Mouse (Mus musculus) lung, embryonic 16.5 days (tissue): ENCODE results near the gene Foxa3. TPM values are rescaled to one million over a fixed set of nuclear protein-coding genes. Genes with fewer than 3 reads are reported as not detected.

Source experiments
- ATAC-seq: fragments of 200-750 bp; cut with Nextera tagmentation; 2 replicates; pipeline ENCODE4 v1.8.0; 2017; ENCODE audit warnings: low read depth, mild to moderate bottlenecking, moderate library complexity
- H3K27ac ChIP-seq: fragments of 300-500 bp; sonication (generic); 2 replicates; pipeline ENCODE4 v1.5.1; 2014; ENCODE audit warnings: mild to moderate bottlenecking, control low read depth, low read length
- H3K27me3 ChIP-seq: fragments of 300-500 bp; sonication (generic); 2 replicates; pipeline ENCODE4 v1.6.1; 2014; ENCODE audit warnings: low read depth, low read length, mixed read lengths; ENCODE audit not compliant: control insufficient read depth, insufficient read depth
- H3K36me3 ChIP-seq: fragments of 300-500 bp; sonication (generic); 2 replicates; pipeline ENCODE4 v1.6.1; 2014; ENCODE audit warnings: low read length; ENCODE audit not compliant: control insufficient read depth, insufficient read depth
- H3K4me1 ChIP-seq: fragments of 300-500 bp; sonication (generic); replicated peaks from 2 replicates; pipeline ENCODE4 v1.6.1; 2014; ENCODE audit warnings: low read length, mixed read lengths; ENCODE audit not compliant: control insufficient read depth, insufficient read depth
- H3K4me2 ChIP-seq: fragments of 300-500 bp; sonication (generic); 2 replicates; pipeline ENCODE4 v1.6.1; 2014; ENCODE audit warnings: low read depth, low read length, control low read depth
- H3K4me3 ChIP-seq: fragments of 300-500 bp; sonication (generic); 2 replicates; pipeline ENCODE4 v1.5.1; 2014; ENCODE audit warnings: mild to moderate bottlenecking, low read length, control low read depth
- H3K9ac ChIP-seq: fragments of 300-500 bp; sonication (generic); 2 replicates; pipeline ENCODE4 v1.6.1; 2014; ENCODE audit warnings: low read length, control low read depth
- H3K9me3 ChIP-seq: fragments of 300-500 bp; sonication (generic); 2 replicates; pipeline ENCODE4 v1.6.1; 2016; ENCODE audit warnings: low read length; ENCODE audit not compliant: control insufficient read depth
- WGBS: fragments of 180-500 bp; shearing (Covaris S2); extraction: QIAGEN DNeasy Blood & Tissue Kit; methylation state at CpG from one replicate; pipeline ENCODE4 v1.1.7; 2014; 5-methylcytosine and 5-hydroxymethylcytosine counted together
- polyA plus RNA-seq: library from polyadenylated mRNA; unstranded; fragments of >200 nt; fragmentation: Nextera tagmentation; extraction: Ambion mirVana; gene quantifications from 2 replicates; pipeline ENCODE4 v1.2.1, GENCODE M21; 2015

Foxa3 gene
- polyA plus RNA-seq, 1 experiment from 2014 or later: 2.3 TPM

DNA sequence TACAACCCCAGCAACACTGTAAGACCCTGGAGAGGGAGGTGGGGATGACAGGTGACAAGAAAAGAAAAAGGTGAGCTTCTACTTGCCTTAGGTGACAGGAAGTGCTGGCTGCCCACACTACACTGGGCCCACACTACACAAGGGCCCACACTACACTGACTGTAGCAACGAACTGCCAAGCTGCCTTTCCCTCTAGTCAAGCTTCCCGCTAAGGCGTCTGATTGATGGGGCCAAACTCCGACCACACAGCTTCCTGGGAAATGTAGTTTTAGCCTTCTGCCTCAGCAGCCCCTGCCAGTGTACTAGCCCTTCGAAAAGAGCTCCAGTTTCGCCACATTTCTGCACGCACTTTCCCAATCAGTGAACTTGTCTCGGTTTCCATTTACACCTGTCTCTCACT, 55.7 kb downstream of the Foxa3 start:
- peaks cover 31% of the 10 kb centered on the region for H3K27me3 ChIP-seq
- 6% methylated on average over 8 of the region's 8 CpGs for WGBS
- no peak overlapping the region for H3K4me3 ChIP-seq
- H3K4me2 ChIP-seq: no peak overlapping the region
- H3K36me3 ChIP-seq: no peaks in the 10 kb centered on the region
- no peak overlapping the region for H3K27ac ChIP-seq
- H3K9ac ChIP-seq: no peak overlapping the region
- no peak; the same call in 1 of the 2 replicates for ATAC-seq
- no peaks in the 10 kb centered on the region for H3K9me3 ChIP-seq
- H3K4me1 ChIP-seq: 0 out of 2 replicates have a peak, but pooled peaks cover 4% of the 10 kb centered on the region

DNA sequence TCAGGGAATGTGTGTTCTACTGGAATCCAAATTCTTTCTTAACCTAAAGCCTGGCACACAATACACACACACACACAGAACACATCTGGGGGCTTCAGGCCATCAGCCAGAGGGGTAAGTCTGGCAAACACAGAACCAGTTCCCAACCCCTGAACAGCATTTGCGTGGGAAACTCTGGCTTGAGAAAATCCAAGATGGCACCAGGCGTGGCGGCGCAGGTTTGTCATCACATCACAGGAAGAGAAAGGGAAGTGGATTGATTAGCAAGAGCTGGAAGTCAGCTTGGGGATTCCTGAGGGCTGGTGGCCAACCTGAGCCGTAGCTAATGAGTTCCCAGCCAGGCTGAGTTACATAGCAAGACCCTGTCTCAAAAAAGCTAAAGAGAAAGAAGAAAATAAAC, 58.0 kb downstream of the Foxa3 start:
- H3K27me3 ChIP-seq: peaks cover 52% of the 10 kb centered on the region
- WGBS: 76% methylated on average over 5 of the region's 5 CpGs
- H3K4me1 ChIP-seq: 0 out of 2 replicates have a peak, but pooled peaks cover 9% of the 10 kb centered on the region
- no peak overlapping the region for H3K4me2 ChIP-seq
- no peak overlapping the region for H3K9ac ChIP-seq
- no peaks in the 10 kb centered on the region for H3K9me3 ChIP-seq
- no peaks in the 10 kb centered on the region for H3K36me3 ChIP-seq
- H3K4me3 ChIP-seq: no peak overlapping the region
- no peak for ATAC-seq
- H3K27ac ChIP-seq: no peak overlapping the region

DNA sequence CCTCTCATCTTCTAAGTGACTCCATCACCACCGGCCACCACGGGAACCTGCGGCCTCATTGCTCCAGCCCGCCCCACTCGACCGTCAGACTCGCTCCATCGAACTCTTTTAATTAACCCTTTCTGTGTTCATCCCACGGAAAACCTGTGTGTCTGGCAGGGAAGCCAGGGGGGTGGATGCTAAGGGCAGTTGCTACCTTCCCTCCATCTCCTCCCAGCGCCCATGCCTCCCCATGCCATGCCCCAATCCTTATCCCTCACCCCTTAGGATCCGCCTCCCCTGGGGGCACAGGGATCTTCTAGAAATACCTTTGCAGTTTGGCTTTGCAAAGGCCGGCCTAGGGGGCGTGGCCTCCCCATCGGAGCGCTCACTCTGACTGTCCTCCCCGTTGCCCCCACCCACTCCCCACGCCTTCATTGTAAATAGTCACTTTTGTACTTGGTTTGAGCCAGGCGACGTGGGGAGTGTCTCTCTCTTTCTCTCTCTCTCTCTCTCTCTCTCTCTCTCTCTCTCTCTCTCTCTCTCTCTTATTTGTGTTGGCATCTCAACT, 60.0 kb downstream of the Foxa3 start:
- no peak overlapping the region for H3K4me3 ChIP-seq

More for the DNA sequence above, 60.0 kb downstream of the Foxa3 start:
- H3K4me2 ChIP-seq: no peak overlapping the region
- peaks cover 13% of the 10 kb centered on the region for H3K4me1 ChIP-seq
- 2% methylated on average over 19 of the region's 19 CpGs for WGBS
- H3K9me3 ChIP-seq: no peaks in the 10 kb centered on the region
- no peak for ATAC-seq
- peaks cover 62% of the 10 kb centered on the region for H3K27me3 ChIP-seq
- no peak overlapping the region for H3K27ac ChIP-seq
- H3K9ac ChIP-seq: no peak overlapping the region
- no peaks in the 10 kb centered on the region for H3K36me3 ChIP-seq

Other genes with a start within 250 kb of the Foxa3 start
- not detected in 2 replicates for gene Psg19, start 225.0 kb downstream of the Foxa3 start, polyA plus RNA-seq
- 0.06 TPM in 1 of 2 replicates, not detected in the other for gene Psg17, start 201.9 kb downstream of the Foxa3 start, polyA plus RNA-seq
- gene Mill2, start 183.6 kb downstream of the Foxa3 start, polyA plus RNA-seq: 2.3 and 3.0 TPM in 2 replicates
- 12.5 and 18.1 TPM in 2 replicates for gene Pglyrp1, start 152.2 kb downstream of the Foxa3 start, polyA plus RNA-seq
- 30.8 and 32.7 TPM in 2 replicates for gene Ccdc61, start 113.1 kb downstream of the Foxa3 start, polyA plus RNA-seq
- 0.89 and 0.99 TPM in 2 replicates for gene Nova2, start 97.7 kb downstream of the Foxa3 start, polyA plus RNA-seq
- not detected in 2 replicates for gene Nanos2, start 36.1 kb downstream of the Foxa3 start, polyA plus RNA-seq
- 2.1 and 2.8 TPM in 2 replicates for gene Mypop, start 32.3 kb downstream of the Foxa3 start, polyA plus RNA-seq
- gene Irf2bp1, start 19.5 kb downstream of the Foxa3 start, polyA plus RNA-seq: 16.0 and 16.5 TPM in 2 replicates
- 27.4 and 27.5 TPM in 2 replicates for gene Sympk, start 839 bp upstream of the Foxa3 start, polyA plus RNA-seq
- not detected in 2 replicates for gene Rsph6a, start 31.2 kb upstream of the Foxa3 start, polyA plus RNA-seq
- gene Dmwd, start 52.7 kb upstream of the Foxa3 start, polyA plus RNA-seq: 11.3 and 11.9 TPM in 2 replicates
- 28.7 and 29.3 TPM in 2 replicates for gene Dmpk, start 60.3 kb upstream of the Foxa3 start, polyA plus RNA-seq
- gene Six5, start 71.1 kb upstream of the Foxa3 start, polyA plus RNA-seq: 7.2 and 7.5 TPM in 2 replicates
- 1.9 and 2.2 TPM in 2 replicates for gene Gm4969, start 94.8 kb upstream of the Foxa3 start, polyA plus RNA-seq
- 16.2 and 16.3 TPM in 2 replicates for gene Fbxo46, start 96.3 kb upstream of the Foxa3 start, polyA plus RNA-seq
- gene Qpctl, start 125.8 kb upstream of the Foxa3 start, polyA plus RNA-seq: 15.4 and 15.7 TPM in 2 replicates
- gene Snrpd2, start 126.2 kb upstream of the Foxa3 start, polyA plus RNA-seq: 135 and 144 TPM in 2 replicates
- 5.6 and 8.2 TPM in 2 replicates for gene Gipr, start 142.6 kb upstream of the Foxa3 start, polyA plus RNA-seq
- 11.3 and 12.4 TPM in 2 replicates for gene Eml2, start 152.9 kb upstream of the Foxa3 start, polyA plus RNA-seq
- 2.1 and 2.6 TPM in 2 replicates for gene Gpr4, start 189.0 kb upstream of the Foxa3 start, polyA plus RNA-seq
- 29.9 and 31.5 TPM in 2 replicates for gene Opa3, start 204.8 kb upstream of the Foxa3 start, polyA plus RNA-seq
- gene Vasp, start 248.3 kb upstream of the Foxa3 start, polyA plus RNA-seq: 103 and 105 TPM in 2 replicates